Mouse (Mus musculus) embryonic facial prominence, embryonic 15.5 days (tissue): ENCODE measurements at regions not wholly inside any gene's neighbourhood (a gene's known extent, or its start where the extent isn't known, plus 50 kb on each side); places are given as distances from the start of the nearest gene placed in this dataset.

Source experiments
- ATAC-seq: fragments of 200-750 bp; cut with Nextera tagmentation; 2 replicates; pipeline ENCODE4 v1.8.0; 2017; ENCODE audit warnings: low read depth, moderate TSS enrichment; ENCODE audit not compliant: insufficient number of reproducible peaks, low FRiP score, low TSS enrichment
- H3K27ac ChIP-seq: fragments of 300-500 bp; sonication (generic); replicated peaks from 2 replicates; pipeline ENCODE4 v1.5.1; 2015; ENCODE audit warnings: mild to moderate bottlenecking, inconsistent platforms
- H3K27me3 ChIP-seq: fragments of 300-500 bp; sonication (generic); 2 replicates; pipeline ENCODE4 v1.6.1; 2015; ENCODE audit warnings: inconsistent platforms
- H3K36me3 ChIP-seq: fragments of 300-500 bp; sonication (generic); 2 replicates; pipeline ENCODE4 v1.6.1; 2015; ENCODE audit warnings: mild to moderate bottlenecking, inconsistent platforms
- H3K4me1 ChIP-seq: fragments of 300-500 bp; sonication (generic); 2 replicates; pipeline ENCODE4 v1.6.1; 2015; ENCODE audit warnings: inconsistent platforms
- H3K4me2 ChIP-seq: fragments of 300-500 bp; sonication (generic); replicated peaks from 2 replicates; pipeline ENCODE4 v1.6.1; 2015; ENCODE audit warnings: mild to moderate bottlenecking, inconsistent platforms
- H3K4me3 ChIP-seq: fragments of 300-500 bp; sonication (generic); replicated peaks from 2 replicates; pipeline ENCODE4 v1.5.1; 2015; ENCODE audit warnings: mild to moderate bottlenecking, inconsistent platforms
- H3K9ac ChIP-seq: fragments of 300-500 bp; sonication (generic); 2 replicates; pipeline ENCODE4 v1.6.1; 2015; ENCODE audit warnings: inconsistent platforms
- H3K9me3 ChIP-seq: fragments of 300-500 bp; sonication (generic); replicated peaks from 2 replicates; pipeline ENCODE4 v1.6.1; 2016; ENCODE audit warnings: inconsistent platforms
- WGBS: fragments of 180-500 bp; shearing (Covaris S2); methylation state at CpG from one replicate; pipeline ENCODE4 v1.1.7; 2015; 5-methylcytosine and 5-hydroxymethylcytosine counted together

GRCm38 (mm10) chr15:7697724-7698123 is 112.9 kb upstream of the Gdnf start:
- 50% methylated on average over 3 of the region's 3 CpGs for WGBS
- H3K36me3 ChIP-seq: no peaks in the 10 kb centered on the region
- no peak overlapping the region for H3K4me3 ChIP-seq
- H3K4me2 ChIP-seq: no peak overlapping the region
- H3K9ac ChIP-seq: no peak overlapping the region
- no peak overlapping the region for H3K27ac ChIP-seq
- no peak for ATAC-seq
- no peaks in the 10 kb centered on the region for H3K4me1 ChIP-seq
- H3K27me3 ChIP-seq: no peaks in the 10 kb centered on the region
- H3K9me3 ChIP-seq: no peaks in the 10 kb centered on the region

GRCm38 (mm10) chr15:7708836-7709235 is 101.8 kb upstream of the Gdnf start:
- H3K4me2 ChIP-seq: no peak overlapping the region
- no peak overlapping the region for H3K9ac ChIP-seq
- no peak overlapping the region for H3K27ac ChIP-seq
- WGBS: 94% methylated on average over 5 of the region's 5 CpGs
- H3K27me3 ChIP-seq: no peaks in the 10 kb centered on the region
- no peak for ATAC-seq
- H3K36me3 ChIP-seq: no peaks in the 10 kb centered on the region
- no peaks in the 10 kb centered on the region for H3K4me1 ChIP-seq
- no peak overlapping the region for H3K4me3 ChIP-seq
- no peaks in the 10 kb centered on the region for H3K9me3 ChIP-seq

GRCm38 (mm10) chr15:7714641-7715040 is 96.0 kb upstream of the Gdnf start:
- Histone ChIP-seq H3K36me3 (no peaks in the 10 kb centered on the region), H3K4me2 (no peak overlapping the region), H3K4me1 (no peaks in the 10 kb centered on the region), H3K4me3 (no peak overlapping the region), H3K27ac (no peak overlapping the region), H3K9me3 (no peaks in the 10 kb centered on the region), H3K27me3 (no peaks in the 10 kb centered on the region), H3K9ac (no peak overlapping the region)
- WGBS: 81% methylated on average over 1 of the region's 1 CpGs
- ATAC-seq: no peak

- Histone ChIP-seq H3K4me1 (no peaks in the 10 kb centered on the region), H3K27me3 (no peaks in the 10 kb centered on the region), H3K36me3 (no peaks in the 10 kb centered on the region), H3K9me3 (no peaks in the 10 kb centered on the region), H3K9ac (no peak overlapping the region), H3K4me3 (no peak overlapping the region), H3K4me2 (no peak overlapping the region), H3K27ac (no peak overlapping the region)
- 68% methylated on average over 1 of the region's 1 CpGs for WGBS
- ATAC-seq: no peak
Observed at GRCm38 (mm10) chr15:7716188-7716587, 94.5 kb upstream of the Gdnf start.

- no peaks in the 10 kb centered on the region for H3K36me3 ChIP-seq
- no peaks in the 10 kb centered on the region for H3K9me3 ChIP-seq
- no peaks in the 10 kb centered on the region for H3K27me3 ChIP-seq
- H3K4me2 ChIP-seq: no peak overlapping the region
- ATAC-seq: no peak
- H3K4me1 ChIP-seq: peaks cover 21% of the 10 kb centered on the region
- WGBS: 11% methylated on average over 5 of the region's 5 CpGs
- no peak overlapping the region for H3K9ac ChIP-seq
- H3K4me3 ChIP-seq: no peak overlapping the region
- H3K27ac ChIP-seq: no peak overlapping the region; the same call in 1 of the 2 replicates
Observed at GRCm38 (mm10) chr15:7723202-7723721, 87.4 kb upstream of the Gdnf start.

- 39% methylated on average over 2 of the region's 2 CpGs for WGBS
- H3K4me1 ChIP-seq: peaks cover 21% of the 10 kb centered on the region
- H3K27ac ChIP-seq: no peak overlapping the region
- H3K9ac ChIP-seq: no peak overlapping the region
- ATAC-seq: no peak
- H3K27me3 ChIP-seq: no peaks in the 10 kb centered on the region
- H3K4me3 ChIP-seq: no peak overlapping the region
- no peaks in the 10 kb centered on the region for H3K9me3 ChIP-seq
- no peak overlapping the region for H3K4me2 ChIP-seq
- no peaks in the 10 kb centered on the region for H3K36me3 ChIP-seq
Observed at GRCm38 (mm10) chr15:7723770-7724169, 86.9 kb upstream of the Gdnf start.

- Histone ChIP-seq H3K4me3 (no peak overlapping the region), H3K4me1 (peaks cover 21% of the 10 kb centered on the region), H3K36me3 (no peaks in the 10 kb centered on the region), H3K9ac (no peak overlapping the region), H3K27ac (no peak overlapping the region), H3K9me3 (no peaks in the 10 kb centered on the region; the same call in 1 of the 2 replicates), H3K27me3 (no peaks in the 10 kb centered on the region), H3K4me2 (no peak overlapping the region)
- no peak for ATAC-seq
- WGBS: 44% methylated on average over 4 of the region's 4 CpGs
Observed at GRCm38 (mm10) chr15:7725505-7725904, 85.1 kb upstream of the Gdnf start.

- Histone ChIP-seq H3K9ac (no peak overlapping the region), H3K27ac (no peak overlapping the region), H3K36me3 (no peaks in the 10 kb centered on the region), H3K9me3 (no peaks in the 10 kb centered on the region), H3K4me3 (no peak overlapping the region), H3K27me3 (no peaks in the 10 kb centered on the region), H3K4me1 (no peaks in the 10 kb centered on the region), H3K4me2 (no peak overlapping the region)
- 72% methylated on average over 4 of the region's 4 CpGs for WGBS
- no peak for ATAC-seq
Observed at GRCm38 (mm10) chr15:7747586-7747985, 63.1 kb upstream of the Gdnf start.

- Histone ChIP-seq H3K27ac (no peak overlapping the region), H3K9me3 (no peaks in the 10 kb centered on the region), H3K4me3 (no peak overlapping the region), H3K4me1 (no peaks in the 10 kb centered on the region), H3K27me3 (no peaks in the 10 kb centered on the region), H3K36me3 (no peaks in the 10 kb centered on the region), H3K4me2 (no peak overlapping the region), H3K9ac (no peak overlapping the region)
- 84% methylated on average over 5 of the region's 5 CpGs for WGBS
- no peak for ATAC-seq
Observed at GRCm38 (mm10) chr15:7750441-7750840, 60.2 kb upstream of the Gdnf start.
